Mouse (Mus musculus) embryonic facial prominence, embryonic 15.5 days (tissue): ENCODE measurements around the gene Sdc4. TPM values are rescaled to one million over a fixed set of nuclear protein-coding genes. Genes with fewer than 3 reads are reported as not detected.

Experiments
- ATAC-seq: fragments of 200-750 bp; cut with Nextera tagmentation; 2 replicates; pipeline ENCODE4 v1.8.0; 2017; ENCODE audit warnings: low read depth, moderate TSS enrichment; ENCODE audit not compliant: insufficient number of reproducible peaks, low FRiP score, low TSS enrichment
- H3K27ac ChIP-seq: fragments of 300-500 bp; sonication (generic); replicated peaks from 2 replicates; pipeline ENCODE4 v1.5.1; 2015; ENCODE audit warnings: mild to moderate bottlenecking, inconsistent platforms
- H3K27me3 ChIP-seq: fragments of 300-500 bp; sonication (generic); 2 replicates; pipeline ENCODE4 v1.6.1; 2015; ENCODE audit warnings: inconsistent platforms
- H3K36me3 ChIP-seq: fragments of 300-500 bp; sonication (generic); 2 replicates; pipeline ENCODE4 v1.6.1; 2015; ENCODE audit warnings: mild to moderate bottlenecking, inconsistent platforms
- H3K4me1 ChIP-seq: fragments of 300-500 bp; sonication (generic); 2 replicates; pipeline ENCODE4 v1.6.1; 2015; ENCODE audit warnings: inconsistent platforms
- H3K4me2 ChIP-seq: fragments of 300-500 bp; sonication (generic); replicated peaks from 2 replicates; pipeline ENCODE4 v1.6.1; 2015; ENCODE audit warnings: mild to moderate bottlenecking, inconsistent platforms
- H3K4me3 ChIP-seq: fragments of 300-500 bp; sonication (generic); replicated peaks from 2 replicates; pipeline ENCODE4 v1.5.1; 2015; ENCODE audit warnings: mild to moderate bottlenecking, inconsistent platforms
- H3K9ac ChIP-seq: fragments of 300-500 bp; sonication (generic); 2 replicates; pipeline ENCODE4 v1.6.1; 2015; ENCODE audit warnings: inconsistent platforms
- H3K9me3 ChIP-seq: fragments of 300-500 bp; sonication (generic); replicated peaks from 2 replicates; pipeline ENCODE4 v1.6.1; 2016; ENCODE audit warnings: inconsistent platforms
- WGBS: fragments of 180-500 bp; shearing (Covaris S2); methylation state at CpG from one replicate; pipeline ENCODE4 v1.1.7; 2015; 5-methylcytosine and 5-hydroxymethylcytosine counted together
- polyA plus RNA-seq: library from polyadenylated mRNA; unstranded; fragments of >200 nt; fragmentation: Nextera tagmentation; extraction: Ambion mirVana; gene quantifications from 2 replicates; pipeline ENCODE4 v1.2.1, GENCODE M21; 2015

The Sdc4 gene
- polyA plus RNA-seq, 1 experiment from 2014 or later, result 113 TPM

GRCm38 (mm10) chr2:164438257-164438656 lies 5.4 kb downstream of the Sdc4 start:
- no peak overlapping the region for H3K27ac ChIP-seq
- 58% methylated on average over 8 of the region's 8 CpGs for WGBS

GRCm38 (mm10) chr2:164437710-164438109 lies 6.0 kb downstream of the Sdc4 start:
- no peak for ATAC-seq
- H3K9me3 ChIP-seq, result no peaks in the 10 kb centered on the region
- no peaks in the 10 kb centered on the region for H3K27me3 ChIP-seq
- H3K4me1 ChIP-seq, result peaks cover 84% of the 10 kb centered on the region
- WGBS, result 50% methylated on average over 6 of the region's 6 CpGs
- peak overlapping the region; percentile 78; the same call in 1 of the 2 replicates for H3K27ac ChIP-seq
- H3K36me3 ChIP-seq, result no peaks in the 10 kb centered on the region
- H3K9ac ChIP-seq, result no peak overlapping the region
- no peak overlapping the region for H3K4me3 ChIP-seq
- no peak overlapping the region; the same call in 1 of the 2 replicates for H3K4me2 ChIP-seq

More at GRCm38 (mm10) chr2:164438257-164438656, 5.4 kb downstream of the Sdc4 start:
- ATAC-seq, result no peak
- Histone ChIP-seq H3K9ac (no peak overlapping the region), H3K27me3 (no peaks in the 10 kb centered on the region), H3K4me3 (no peak overlapping the region), H3K4me2 (no peak overlapping the region), H3K36me3 (no peaks in the 10 kb centered on the region), H3K4me1 (peaks cover 79% of the 10 kb centered on the region), H3K9me3 (no peaks in the 10 kb centered on the region)

DNA sequence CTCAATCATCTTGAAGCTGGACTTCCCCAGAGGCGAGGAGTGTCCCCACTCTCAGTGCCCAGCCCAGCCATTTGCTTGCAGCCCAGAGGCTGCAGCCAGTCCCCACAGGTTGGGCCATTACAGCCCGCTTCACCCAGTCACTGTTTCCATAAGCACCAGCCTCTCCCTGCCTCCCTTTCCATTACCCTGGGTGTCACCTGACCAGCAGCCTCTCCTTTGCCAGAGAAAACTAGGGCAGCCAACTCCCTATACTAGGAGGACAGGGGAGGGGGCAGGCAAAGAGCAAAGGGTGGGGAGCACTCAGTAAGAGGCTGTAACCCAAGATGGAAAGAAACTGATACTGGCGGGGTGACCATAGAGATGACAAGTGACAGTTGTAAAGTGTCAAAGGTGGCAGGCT lies 6.7 kb downstream of the Sdc4 start:
- no peaks in the 10 kb centered on the region for H3K9me3 ChIP-seq
- 50% methylated on average over 3 of the region's 3 CpGs for WGBS
- H3K4me1 ChIP-seq, result peaks cover 90% of the 10 kb centered on the region
- peak overlapping the region; percentile 78 for H3K27ac ChIP-seq
- H3K4me3 ChIP-seq, result no peak overlapping the region
- H3K4me2 ChIP-seq, result 0 out of 2 replicates have a peak overlapping the region, but pooled peaks have one; percentile 10
- H3K27me3 ChIP-seq, result no peaks in the 10 kb centered on the region
- ATAC-seq, result no peak; the same call in 1 of the 2 replicates
- H3K36me3 ChIP-seq, result no peaks in the 10 kb centered on the region
- no peak overlapping the region for H3K9ac ChIP-seq

DNA sequence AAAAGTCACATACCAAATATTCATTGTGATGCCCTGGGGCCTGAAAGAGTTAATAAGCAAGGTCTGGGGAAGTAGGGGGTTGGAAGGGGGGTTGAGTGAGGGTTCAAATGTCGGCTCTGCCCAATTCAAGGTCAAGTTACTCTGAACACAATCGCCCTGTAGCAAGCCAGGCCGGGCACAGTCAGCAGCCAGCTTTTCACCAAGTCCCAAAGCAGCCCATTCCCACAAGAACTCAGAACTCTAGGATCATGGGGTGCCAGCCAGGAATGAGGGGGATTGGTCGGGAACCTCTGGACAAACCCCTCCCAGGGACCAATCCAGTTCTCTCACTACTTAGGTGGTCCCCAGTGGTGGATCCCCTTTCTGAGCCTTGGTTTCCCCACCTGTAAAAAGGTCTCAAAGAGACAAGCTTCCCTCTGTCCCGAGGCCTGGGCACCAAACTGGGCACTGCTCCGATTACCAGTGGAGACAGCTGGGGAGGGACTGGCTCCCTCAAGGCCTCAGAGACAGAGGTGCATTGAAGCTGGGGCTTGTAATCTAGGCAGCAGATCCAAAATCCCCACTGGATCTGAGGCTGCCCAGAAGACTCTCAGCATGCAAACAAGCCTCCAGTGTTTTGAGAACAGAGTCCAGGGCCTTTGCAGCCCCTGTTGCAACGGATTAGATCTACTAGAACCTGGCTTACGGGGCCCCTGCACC lies 7.3 kb downstream of the Sdc4 start:
- Histone ChIP-seq H3K27ac (peak overlapping the region; percentile 78), H3K9me3 (no peaks in the 10 kb centered on the region), H3K4me2 (0 out of 2 replicates have a peak overlapping the region, but pooled peaks have one; percentile 10), H3K27me3 (no peaks in the 10 kb centered on the region), H3K4me3 (no peak overlapping the region), H3K36me3 (no peaks in the 10 kb centered on the region), H3K9ac (no peak overlapping the region), H3K4me1 (peaks cover 90% of the 10 kb centered on the region)
- ATAC-seq, result no peak
- 15% methylated on average over 8 of the region's 8 CpGs for WGBS

DNA sequence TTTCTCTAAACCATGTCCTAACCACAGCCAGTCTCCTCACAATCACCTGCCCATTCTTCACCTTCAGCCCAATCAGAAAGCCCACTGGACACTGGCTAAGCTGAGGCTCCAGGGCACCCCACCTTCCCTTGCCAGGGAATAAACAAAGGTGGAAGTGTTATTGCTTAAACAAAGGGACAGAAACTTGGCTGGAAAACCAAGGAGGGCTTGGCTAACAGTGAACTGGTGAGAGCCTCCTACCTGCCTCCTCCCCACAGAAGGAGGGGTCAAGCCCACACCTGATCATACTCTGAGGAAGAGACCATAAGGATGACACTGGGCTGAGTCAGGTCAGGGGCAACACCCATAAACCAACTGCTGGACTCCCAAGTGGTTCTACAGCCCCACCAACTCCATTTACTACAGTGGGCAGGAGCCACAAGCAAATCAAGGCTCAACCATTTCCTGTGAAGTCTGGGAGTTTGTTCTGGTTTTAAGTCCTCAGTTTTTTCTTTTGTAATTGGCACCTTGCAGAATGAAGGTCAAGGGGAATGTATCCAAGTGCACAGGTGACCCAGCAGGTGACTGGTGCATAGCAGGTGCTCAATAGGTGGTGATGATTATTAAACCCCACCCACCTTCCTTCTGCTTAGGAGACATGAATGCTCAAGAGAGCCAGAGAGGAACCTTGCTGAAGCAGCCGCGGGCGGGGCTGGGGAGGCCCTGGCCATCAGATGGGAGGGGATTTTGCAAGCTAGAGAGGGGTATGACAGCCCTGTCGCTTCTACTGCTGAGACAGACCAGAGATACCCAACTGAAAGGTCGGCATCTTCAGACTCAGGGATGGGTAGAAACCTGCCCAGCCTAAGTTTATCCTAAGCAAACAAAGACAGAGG lies 8.2 kb downstream of the Sdc4 start:
- 0 out of 2 replicates have a peak overlapping the region, but pooled peaks have one; percentile 11 for H3K4me2 ChIP-seq
- no peak overlapping the region for H3K4me3 ChIP-seq
- peaks cover 91% of the 10 kb centered on the region for H3K4me1 ChIP-seq
- no peaks in the 10 kb centered on the region for H3K9me3 ChIP-seq
- no peaks in the 10 kb centered on the region for H3K36me3 ChIP-seq
- H3K9ac ChIP-seq, result no peak overlapping the region
- no peak for ATAC-seq
- 25% methylated on average over 5 of the region's 5 CpGs for WGBS
- no peaks in the 10 kb centered on the region for H3K27me3 ChIP-seq
- H3K27ac ChIP-seq, result peak overlapping the region; percentile 78; the same call in 1 of the 2 replicates

- no peak overlapping the region for H3K9ac ChIP-seq
- peaks cover 87% of the 10 kb centered on the region for H3K4me1 ChIP-seq
- no peak overlapping the region for H3K4me2 ChIP-seq
- H3K9me3 ChIP-seq, result no peaks in the 10 kb centered on the region
- H3K4me3 ChIP-seq, result no peak overlapping the region
- WGBS, result 69% methylated on average over 3 of the region's 3 CpGs
- no peaks in the 10 kb centered on the region for H3K36me3 ChIP-seq
- no peaks in the 10 kb centered on the region for H3K27me3 ChIP-seq
- no peak overlapping the region for H3K27ac ChIP-seq
- no peak for ATAC-seq
These were observed 9.0 kb downstream of the Sdc4 start for GRCm38 (mm10) chr2:164434681-164435080.

DNA sequence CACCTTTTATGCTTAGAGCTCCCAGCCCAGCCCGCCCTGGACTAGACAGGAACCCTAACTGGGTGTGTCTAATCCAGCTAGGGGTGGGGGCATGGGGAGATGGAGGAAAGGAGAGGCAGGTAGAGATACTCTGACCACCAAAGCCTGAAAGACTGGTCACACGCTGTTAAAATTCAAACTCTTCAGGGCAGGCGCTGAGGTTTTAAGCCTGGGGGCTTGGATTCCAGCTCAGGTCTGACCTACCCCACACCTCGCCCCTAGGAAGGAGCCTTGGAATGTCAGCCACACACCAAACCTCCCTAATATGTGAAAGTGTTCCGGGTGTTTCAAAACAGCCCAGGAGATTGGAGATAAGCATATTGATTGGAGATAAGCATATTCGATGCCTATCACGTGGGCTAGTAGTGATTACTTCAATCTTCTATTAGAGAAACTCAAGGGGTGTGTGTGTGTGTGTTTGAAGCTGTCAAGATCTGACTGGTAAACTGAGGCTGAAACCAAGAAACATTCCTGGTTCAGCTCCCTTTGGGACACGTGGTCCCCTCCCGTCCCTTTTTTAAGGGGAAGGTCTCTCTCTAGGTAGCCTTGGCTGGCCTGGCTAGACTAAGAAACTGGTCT lies 10.3 kb downstream of the Sdc4 start:
- Histone ChIP-seq H3K4me2 (peak overlapping the region; percentile 39), H3K9ac (no peak overlapping the region), H3K27me3 (no peaks in the 10 kb centered on the region), H3K4me1 (peaks cover 78% of the 10 kb centered on the region), H3K4me3 (no peak overlapping the region), H3K27ac (peak overlapping the region; percentile 84), H3K36me3 (peaks cover 10% of the 10 kb centered on the region), H3K9me3 (no peaks in the 10 kb centered on the region)
- no peak for ATAC-seq
- WGBS, result 63% methylated on average over 9 of the region's 9 CpGs

DNA sequence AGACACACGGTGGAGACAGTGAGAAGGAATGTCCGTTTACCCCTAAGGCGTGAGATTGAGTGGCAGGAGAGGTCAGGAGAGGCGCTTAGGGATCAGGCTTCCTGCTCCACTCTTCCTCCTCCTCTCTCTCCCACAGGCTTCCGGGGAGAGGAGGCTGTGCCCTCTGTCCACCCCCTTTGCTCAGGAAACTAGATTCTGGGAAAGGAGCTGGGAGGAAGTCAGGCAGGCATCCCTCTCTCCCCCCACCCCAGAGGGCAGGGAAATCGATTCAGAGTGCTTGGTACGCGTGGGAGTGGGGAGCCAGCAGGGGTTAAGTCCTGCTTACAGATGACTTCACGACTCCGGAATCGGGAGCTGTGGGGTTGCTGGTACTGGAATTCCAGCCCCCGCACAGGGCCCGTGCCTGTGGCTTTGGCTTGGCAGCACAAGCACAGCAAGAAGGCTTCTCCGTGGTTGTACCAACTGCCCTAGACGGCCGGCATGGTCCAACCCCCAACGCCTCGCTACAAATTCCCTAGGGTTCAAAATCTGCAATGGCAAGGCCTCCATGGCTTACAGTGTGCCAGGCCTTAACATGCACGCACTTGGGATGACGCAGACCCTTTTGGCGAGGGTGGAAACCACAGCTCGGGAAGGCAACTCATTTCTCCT lies 11.0 kb downstream of the Sdc4 start:
- no peaks in the 10 kb centered on the region for H3K27me3 ChIP-seq
- H3K4me2 ChIP-seq, result peak overlapping the region; percentile 39
- WGBS, result 11% methylated on average over 22 of the region's 22 CpGs
- H3K9ac ChIP-seq, result no peak overlapping the region
- H3K4me3 ChIP-seq, result peak overlapping the region; percentile 9
- peaks cover 75% of the 10 kb centered on the region for H3K4me1 ChIP-seq
- H3K36me3 ChIP-seq, result peaks cover 17% of the 10 kb centered on the region
- peak overlapping the region; percentile 84 for H3K27ac ChIP-seq
- ATAC-seq, result peak; percentile 61; the same call in 1 of the 2 replicates
- no peaks in the 10 kb centered on the region for H3K9me3 ChIP-seq

DNA sequence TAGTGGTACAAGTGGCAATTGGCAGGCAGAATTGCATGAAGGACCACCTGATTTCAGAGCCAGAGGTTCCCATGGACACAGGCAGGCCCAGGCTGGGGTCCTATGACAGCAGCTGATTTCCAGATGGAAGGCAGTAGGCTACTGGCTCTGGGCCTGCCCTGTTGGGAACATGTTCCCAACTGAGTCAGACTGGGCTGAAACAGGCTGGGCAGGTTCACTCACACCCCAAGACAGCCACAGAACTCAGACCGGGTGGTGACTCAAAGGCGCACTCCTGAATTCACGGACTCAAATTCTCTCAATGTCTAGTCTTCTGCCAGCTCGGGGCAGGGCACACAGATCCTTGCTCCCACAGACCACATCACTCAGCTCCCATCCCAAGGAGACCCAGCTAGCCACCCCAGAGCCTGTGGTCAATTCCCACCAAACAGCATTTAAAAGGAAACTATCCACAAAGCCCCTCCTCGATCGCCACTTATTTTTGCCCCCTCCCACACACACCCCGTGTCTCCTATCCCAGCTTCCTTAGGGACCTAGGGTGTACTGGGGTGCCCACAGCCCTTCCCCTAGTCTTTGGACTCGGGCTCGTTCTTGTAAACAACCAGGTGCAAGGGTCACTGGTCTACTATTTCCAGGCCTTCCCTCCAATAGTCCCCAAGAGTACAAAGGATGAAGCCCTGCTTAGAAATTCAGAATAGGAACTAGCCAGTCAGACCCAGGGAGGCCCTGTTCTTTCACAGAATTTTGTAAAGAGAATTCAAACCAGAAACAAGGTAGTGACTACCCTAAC lies 11.8 kb downstream of the Sdc4 start:
- Histone ChIP-seq H3K4me2 (peak overlapping the region; percentile 39; the same call in 1 of the 2 replicates), H3K9me3 (no peaks in the 10 kb centered on the region), H3K4me3 (no peak overlapping the region; the same call in 1 of the 2 replicates), H3K27me3 (no peaks in the 10 kb centered on the region), H3K27ac (peak overlapping the region; percentile 84), H3K36me3 (peaks cover 25% of the 10 kb centered on the region), H3K9ac (no peak overlapping the region), H3K4me1 (peaks cover 67% of the 10 kb centered on the region)
- 46% methylated on average over 9 of the region's 9 CpGs for WGBS
- ATAC-seq, result peak; percentile 32; the same call in 1 of the 2 replicates

DNA sequence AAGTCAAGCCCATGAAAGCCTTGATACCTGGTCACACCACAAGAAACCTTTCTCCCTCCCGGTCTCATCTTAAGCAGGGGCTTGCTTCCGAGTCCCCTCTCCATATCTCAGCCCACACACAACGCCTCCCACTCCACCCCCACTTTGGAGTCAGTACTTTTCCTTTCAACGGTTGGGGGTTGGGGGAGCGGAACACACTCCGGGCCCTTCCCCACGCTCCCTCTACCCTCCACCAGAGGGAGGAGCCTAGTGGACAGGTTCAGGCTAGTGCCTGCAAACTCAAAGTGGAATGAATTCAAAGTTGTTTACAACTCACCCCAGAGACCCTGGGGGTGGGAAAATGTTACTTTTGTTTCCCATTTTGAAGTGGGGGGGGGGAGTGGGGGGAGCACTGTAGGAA lies 13.0 kb downstream of the Sdc4 start:
- Histone ChIP-seq H3K9ac (no peak overlapping the region), H3K9me3 (no peaks in the 10 kb centered on the region), H3K36me3 (peaks cover 37% of the 10 kb centered on the region), H3K27me3 (no peaks in the 10 kb centered on the region), H3K27ac (peak overlapping the region; percentile 60), H3K4me1 (peaks cover 55% of the 10 kb centered on the region), H3K4me2 (peak overlapping the region; percentile 39), H3K4me3 (0 out of 2 replicates have a peak overlapping the region, but pooled peaks have one; percentile 1)
- ATAC-seq, result no peak
- 14% methylated on average over 7 of the region's 7 CpGs for WGBS
